Mouse (Mus musculus) ES-Bruce4 (cell line): Measurements from ENCODE around the gene Memo1. TPM values are rescaled to one million over a fixed set of nuclear protein-coding genes. Genes with fewer than 3 reads are reported as not detected.

ENCODE experiments used
- H3K27ac ChIP-seq: 2 replicates; pipeline ENCODE4 v1.5.1; 2012; ENCODE audit warnings: low read length, inconsistent platforms; ENCODE audit not compliant: insufficient read depth
- H3K27me3 ChIP-seq: 2 replicates; pipeline ENCODE4 v1.6.1; 2012; ENCODE audit warnings: mild to moderate bottlenecking, low read length, inconsistent platforms; ENCODE audit not compliant: control insufficient read depth, poor library complexity, insufficient read depth, severe bottlenecking
- H3K36me3 ChIP-seq: 2 replicates; pipeline ENCODE4 v1.6.1; 2012; ENCODE audit warnings: inconsistent platforms, mild to moderate bottlenecking, low read length, moderate library complexity; ENCODE audit not compliant: control insufficient read depth, poor library complexity, insufficient read depth, severe bottlenecking
- H3K4me1 ChIP-seq: one replicate; pipeline ENCODE4 v1.8.1; 2011; ENCODE audit warnings: low read length; ENCODE audit not compliant: control insufficient read depth, insufficient read depth
- H3K4me3 ChIP-seq: 2 replicates; pipeline ENCODE4 v1.5.1; 2011; ENCODE audit warnings: low read depth, mild to moderate bottlenecking, low read length
- H3K9ac ChIP-seq: 2 replicates; pipeline ENCODE4 v1.6.1; 2012; ENCODE audit warnings: low read depth, mild to moderate bottlenecking, inconsistent platforms; ENCODE audit not compliant: poor library complexity, severe bottlenecking
- H3K9me3 ChIP-seq: replicated peaks from 2 replicates; pipeline ENCODE4 v1.6.1; 2012; ENCODE audit warnings: mild to moderate bottlenecking, low read length, inconsistent platforms; ENCODE audit not compliant: control insufficient read depth, poor library complexity, insufficient read depth, severe bottlenecking
- CTCF ChIP-seq: IDR thresholded peaks from one replicate; pipeline ENCODE4 v1.8.1; 2011; ENCODE audit warnings: low read depth, low read length
- EP300 ChIP-seq: IDR thresholded peaks from 2 replicates; pipeline ENCODE4 v1.6.1; 2011; ENCODE audit warnings: low read depth, low read length; ENCODE audit not compliant: insufficient read depth
- POLR2A ChIP-seq: IDR thresholded peaks from one replicate; pipeline ENCODE4 v1.8.1; 2011; ENCODE audit warnings: low read length; ENCODE audit not compliant: insufficient read depth
- polyA plus RNA-seq: library from polyadenylated mRNA; stranded (reverse); fragments of >200 nt; gene quantifications from 2 replicates; pipeline ENCODE4 v1.2.4, GENCODE M21; 2011; ENCODE audit warnings: low read depth; ENCODE audit not compliant: missing spikeins, insufficient read depth, insufficient read length

Memo1 gene
- polyA plus RNA-seq, 1 experiment = 74.6 TPM

DNA sequence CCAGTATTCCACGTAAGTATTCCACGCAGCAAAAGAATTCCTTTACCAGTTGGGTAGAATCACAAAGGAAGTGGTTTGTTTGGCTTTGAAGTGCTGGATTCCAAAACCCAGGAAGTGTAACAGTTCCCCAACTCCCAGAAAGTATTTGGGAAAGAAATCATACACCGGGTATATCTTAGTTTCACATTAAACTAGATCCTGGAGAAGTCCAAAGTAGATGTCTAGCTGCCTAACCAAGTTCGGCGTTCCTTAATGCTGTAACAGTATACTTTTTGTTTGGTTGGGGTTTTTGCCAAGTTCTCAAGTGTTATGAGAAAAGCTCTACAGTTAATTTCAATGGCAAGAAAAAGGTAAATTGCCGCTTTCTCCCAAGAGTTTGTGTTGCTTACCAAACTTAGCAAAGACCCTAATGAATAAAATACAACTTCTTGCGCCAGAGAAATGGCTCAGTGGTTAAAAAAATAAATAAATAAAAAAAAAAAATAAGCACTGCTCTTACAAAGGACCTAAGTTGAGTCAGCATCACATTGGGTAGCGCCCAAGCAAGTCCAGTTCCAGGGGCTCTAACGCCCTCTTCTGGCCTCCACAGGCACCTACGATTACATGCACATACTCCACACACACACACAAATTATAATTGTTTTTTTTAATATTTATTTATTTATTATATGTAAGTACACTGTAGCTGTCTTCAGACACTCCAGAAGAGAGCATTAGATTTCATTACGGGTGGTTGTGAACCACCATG lies 929 bp upstream of the Memo1 start:
- H3K9ac ChIP-seq = peak overlapping the region; percentile 96

DNA sequence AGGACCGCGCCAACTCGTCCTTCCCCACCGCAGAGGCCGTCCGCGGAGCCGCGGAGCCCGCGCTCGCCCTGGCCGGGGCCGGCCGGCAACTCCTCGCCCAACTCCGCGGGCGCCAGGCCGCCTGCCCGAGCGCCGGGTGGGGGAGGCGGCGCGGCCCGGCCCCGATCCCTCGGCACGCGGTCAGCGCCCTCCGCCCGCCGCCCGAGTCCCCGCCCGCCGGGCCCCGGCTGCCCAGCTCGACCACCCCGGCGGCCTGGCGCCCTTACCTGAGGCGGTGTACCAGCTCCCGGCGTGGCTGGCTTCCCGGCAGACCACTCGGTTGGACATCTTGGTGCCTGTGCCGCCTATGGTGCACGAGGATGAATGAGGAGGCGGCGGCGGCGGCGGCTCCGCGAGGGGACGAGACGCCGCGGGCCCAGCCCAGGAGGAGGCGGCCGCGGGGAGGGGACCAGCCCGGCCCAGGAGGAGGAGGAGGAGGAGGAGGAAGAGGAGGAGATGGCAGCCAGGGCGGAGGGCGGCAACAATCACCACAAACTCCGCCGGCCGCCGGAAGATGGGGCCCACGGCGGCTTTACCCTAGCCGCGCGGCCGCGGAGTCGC lies 795 bp downstream of the Memo1 start:
- Histone ChIP-seq H3K9me3 (no peaks in the 10 kb centered on the region), H3K4me1 (no peaks in the 10 kb centered on the region), H3K27me3 (no peaks in the 10 kb centered on the region), H3K27ac (no peak overlapping the region; the same call in 1 of the 2 replicates), H3K9ac (peak overlapping the region; percentile 96), H3K36me3 (peaks cover 5% of the 10 kb centered on the region), H3K4me3 (peak overlapping the region; percentile 92)
- TF ChIP-seq CTCF = no peak
- TF ChIP-seq POLR2A = no peak

More for the DNA sequence above, 929 bp upstream of the Memo1 start:
- peak; percentile 67 for TF ChIP-seq CTCF
- no peak for TF ChIP-seq EP300
- TF ChIP-seq POLR2A = no peak
- peaks cover 9% of the 10 kb centered on the region for H3K36me3 ChIP-seq
- no peak overlapping the region for H3K27ac ChIP-seq
- H3K4me1 ChIP-seq = no peaks in the 10 kb centered on the region
- H3K4me3 ChIP-seq = peak overlapping the region; percentile 73; the same call in 1 of the 2 replicates
- no peaks in the 10 kb centered on the region for H3K9me3 ChIP-seq
- no peaks in the 10 kb centered on the region for H3K27me3 ChIP-seq

DNA sequence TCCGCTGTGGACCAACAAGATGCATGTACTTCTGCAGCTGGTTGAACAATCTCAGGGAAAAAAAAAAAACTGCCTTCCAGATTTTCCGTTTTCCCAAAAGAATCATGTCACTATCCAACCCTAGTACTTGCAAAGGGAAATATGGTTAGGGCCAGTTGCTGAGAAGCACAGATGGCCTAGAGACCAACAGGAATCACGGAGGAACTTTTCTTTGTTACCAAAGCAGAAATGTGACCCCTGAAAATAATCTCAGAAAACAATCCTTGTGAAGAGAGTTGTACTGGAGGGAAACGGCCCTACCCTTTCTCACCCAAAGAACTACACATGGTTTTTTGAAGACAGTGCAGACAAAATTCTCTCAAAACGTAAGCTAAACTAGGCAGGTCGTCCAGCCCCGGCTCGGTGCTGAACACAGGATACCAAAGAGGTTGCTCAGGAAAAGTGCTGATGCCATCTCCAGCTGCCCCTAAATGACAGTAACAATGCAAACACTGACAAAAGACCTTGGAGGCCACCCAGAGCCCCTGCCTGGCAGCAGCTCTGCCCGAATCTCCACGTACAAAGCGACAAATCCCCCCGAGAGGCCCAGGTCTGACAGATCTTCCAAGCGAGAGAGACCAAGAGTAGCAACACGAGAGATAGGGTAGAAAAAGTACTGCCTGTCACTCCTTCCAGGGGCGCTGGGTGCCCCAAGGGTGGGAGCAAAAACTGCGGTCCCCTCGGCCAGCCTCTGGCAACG lies 1.5 kb downstream of the Memo1 start:
- Histone ChIP-seq H3K4me3 (peak overlapping the region; percentile 92), H3K27me3 (no peaks in the 10 kb centered on the region), H3K36me3 (peaks cover under 1% of the 10 kb centered on the region; the same call in 1 of the 2 replicates), H3K27ac (no peak overlapping the region), H3K4me1 (no peaks in the 10 kb centered on the region), H3K9me3 (no peaks in the 10 kb centered on the region), H3K9ac (peak overlapping the region; percentile 96)
- TF ChIP-seq EP300 (no peak), POLR2A (no peak), CTCF (no peak)

DNA sequence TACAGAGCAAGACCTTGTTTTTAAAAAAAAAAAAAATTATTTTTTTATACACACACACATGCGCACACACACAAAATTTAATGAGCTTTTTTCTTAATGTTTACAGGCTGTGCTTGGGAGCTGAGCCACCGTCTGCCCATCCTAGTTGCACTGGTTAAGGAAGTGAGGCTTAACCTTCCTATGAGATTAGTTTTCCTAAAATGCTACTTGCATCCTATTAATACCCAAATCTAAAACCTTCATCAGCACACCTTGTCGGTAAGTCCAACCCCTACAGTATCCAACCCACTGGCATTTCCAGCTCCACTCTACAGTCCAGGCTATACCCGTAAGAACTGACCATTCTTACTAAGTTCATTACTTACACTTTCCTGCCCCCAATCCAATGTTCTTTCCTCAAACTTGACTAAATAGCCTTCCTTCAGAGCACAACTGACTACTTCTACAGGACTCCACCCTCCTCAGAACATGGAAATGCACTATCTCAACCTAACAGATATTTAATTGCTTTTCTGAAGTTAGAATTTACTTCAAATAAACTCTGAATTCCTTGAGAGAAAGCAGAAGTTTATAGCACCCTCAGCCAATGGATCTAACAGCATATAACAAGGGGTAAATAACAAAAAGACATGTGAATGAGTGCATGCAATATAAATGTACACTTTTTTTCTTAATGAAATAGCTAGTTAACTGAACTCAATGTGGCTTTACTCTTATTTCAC lies 3.5 kb downstream of the Memo1 start:
- TF ChIP-seq CTCF (no peak), EP300 (no peak), POLR2A (no peak)
- H3K4me3 ChIP-seq = no peak overlapping the region
- H3K27me3 ChIP-seq = no peaks in the 10 kb centered on the region
- no peak overlapping the region for H3K27ac ChIP-seq
- H3K9me3 ChIP-seq = no peaks in the 10 kb centered on the region
- no peak overlapping the region for H3K9ac ChIP-seq
- no peaks in the 10 kb centered on the region for H3K36me3 ChIP-seq
- no peaks in the 10 kb centered on the region for H3K4me1 ChIP-seq

DNA sequence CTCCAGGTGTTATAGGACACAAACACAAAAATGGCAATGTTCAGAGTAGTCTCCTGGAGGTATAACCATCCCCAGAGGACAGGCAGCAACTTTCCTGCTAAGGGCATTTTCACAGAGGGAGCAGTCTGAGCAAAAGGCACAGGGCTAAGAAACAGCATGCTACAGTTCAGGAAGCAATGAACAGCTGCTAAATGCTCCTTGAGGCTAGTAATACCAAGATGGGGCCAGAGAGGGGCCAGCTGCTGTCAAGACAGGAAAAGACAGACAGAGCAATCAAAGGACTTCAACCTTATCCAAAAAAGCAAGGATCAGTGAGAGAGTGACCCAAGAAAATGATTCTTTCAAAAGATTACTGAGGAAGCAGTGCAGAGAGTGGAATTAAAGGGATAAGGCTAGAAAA lies 4.5 kb downstream of the Memo1 start:
- no peaks in the 10 kb centered on the region for H3K27me3 ChIP-seq
- no peak overlapping the region for H3K27ac ChIP-seq
- no peaks in the 10 kb centered on the region for H3K36me3 ChIP-seq
- H3K9ac ChIP-seq = no peak overlapping the region
- no peak for TF ChIP-seq POLR2A
- no peak for TF ChIP-seq CTCF
- TF ChIP-seq EP300 = no peak
- H3K4me3 ChIP-seq = no peak overlapping the region
- H3K4me1 ChIP-seq = no peaks in the 10 kb centered on the region
- H3K9me3 ChIP-seq = no peaks in the 10 kb centered on the region
